Mouse (Mus musculus): ENCODE measurements around the gene Hnf4a. TPM values are rescaled to one million over a fixed set of nuclear protein-coding genes. Genes with fewer than 3 reads are reported as not detected.
A peak's percentile ranks its signal among the peaks of the same experiment; 100 is the strongest.

Gene Hnf4a
- polyA plus RNA-seq, 1 experiment from 2014 or later, result 90.5 TPM

DNA sequence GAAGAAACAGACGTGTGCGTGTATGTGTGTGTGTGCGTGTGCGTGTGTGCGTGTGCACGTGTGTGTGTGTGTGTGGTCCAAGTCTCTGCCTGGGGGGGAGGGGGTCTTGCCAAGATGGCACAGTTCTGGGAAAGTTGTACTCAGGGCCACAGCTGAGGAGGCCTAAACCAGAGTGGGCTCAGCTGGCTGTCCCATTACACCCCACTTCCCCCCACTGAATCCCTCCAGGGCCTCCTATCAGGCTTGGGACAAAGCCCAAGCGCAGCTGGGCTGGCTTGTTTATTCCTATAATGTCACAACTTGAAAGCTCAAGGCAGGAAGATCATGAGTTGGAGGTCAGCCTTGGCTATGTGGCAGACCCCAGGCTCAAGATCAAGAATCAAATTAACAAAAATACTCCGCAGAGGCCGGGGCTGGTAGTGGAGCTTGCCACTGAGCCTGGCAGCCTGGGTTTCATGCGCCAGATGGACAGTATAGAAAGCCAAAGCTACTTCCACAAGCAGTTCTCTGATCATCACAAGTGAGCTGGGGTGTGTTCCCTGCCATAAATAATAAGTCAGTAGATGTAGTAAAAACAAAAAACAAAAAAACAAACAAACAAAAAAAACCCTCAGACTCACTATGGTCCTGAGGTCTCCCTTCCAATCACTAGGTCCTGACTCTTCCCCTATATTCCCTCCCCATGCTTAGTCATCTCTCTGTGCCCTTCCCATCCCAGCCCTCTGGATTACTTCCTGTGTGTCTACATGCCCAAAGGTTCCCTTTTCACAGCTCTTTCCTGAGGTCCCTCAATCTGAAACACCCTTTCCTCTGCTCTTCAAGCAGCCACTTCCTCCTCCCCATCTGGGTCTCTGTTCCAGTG is 76.8 kb downstream of the Hnf4a start:
- ATAC-seq (replicated peaks; ENCODE audit: low FRiP score, low TSS enrichment, low read depth) (no peak), DNase-seq (ENCODE audit: low spot score) (no peak)
- H3K27me3 ChIP-seq (replicated peaks; ENCODE audit: control insufficient read depth, insufficient read depth, low read length), result no peaks in the 10 kb centered on the region
- no peak overlapping the region for H3K4me2 ChIP-seq (ENCODE audit: low read length)
- no peak overlapping the region for H3K27ac ChIP-seq (ENCODE audit: low read depth)
- H3K36me3 ChIP-seq (ENCODE audit: control insufficient read depth, insufficient read depth, low read length), result no peaks in the 10 kb centered on the region
- H3K9me3 ChIP-seq (ENCODE audit: control insufficient read depth, low read length), result no peaks in the 10 kb centered on the region
- no peak overlapping the region for H3K4me3 ChIP-seq (ENCODE audit: low read depth, low read length)
- H3K4me1 ChIP-seq (replicated peaks; ENCODE audit: control insufficient read depth, insufficient read depth, low read length), result no peaks in the 10 kb centered on the region
- 92% methylated on average over 10 of the region's 10 CpGs for WGBS
- no peak overlapping the region for H3K9ac ChIP-seq (ENCODE audit: low read length)

GRCm38 (mm10) chr2:163584088-163584426 is 77.4 kb downstream of the Hnf4a start:
- H3K27me3 ChIP-seq (replicated peaks; ENCODE audit: control insufficient read depth, insufficient read depth, low read length), result no peaks in the 10 kb centered on the region
- no peak for DNase-seq (ENCODE audit: low spot score)
- ATAC-seq (replicated peaks; ENCODE audit: low FRiP score, low TSS enrichment, low read depth), result no peak
- no peak overlapping the region for H3K9ac ChIP-seq (ENCODE audit: low read length)
- no peaks in the 10 kb centered on the region for H3K4me1 ChIP-seq (replicated peaks; ENCODE audit: control insufficient read depth, insufficient read depth, low read length)
- no peak overlapping the region for H3K4me3 ChIP-seq (ENCODE audit: low read depth, low read length)
- no peak overlapping the region for H3K4me2 ChIP-seq (ENCODE audit: low read length)
- H3K27ac ChIP-seq (ENCODE audit: low read depth), result no peak overlapping the region
- H3K9me3 ChIP-seq (ENCODE audit: control insufficient read depth, low read length), result no peaks in the 10 kb centered on the region
- H3K36me3 ChIP-seq (ENCODE audit: control insufficient read depth, insufficient read depth, low read length), result no peaks in the 10 kb centered on the region
- WGBS, result 83% methylated on average over 10 of the region's 10 CpGs

- no peak overlapping the region for H3K4me3 ChIP-seq (ENCODE audit: low read depth, low read length)
- H3K9ac ChIP-seq (ENCODE audit: low read length), result no peak overlapping the region
- ATAC-seq (replicated peaks; ENCODE audit: low FRiP score, low TSS enrichment, low read depth) (no peak), DNase-seq (ENCODE audit: low spot score) (peak; percentile 78)
- no peaks in the 10 kb centered on the region for H3K36me3 ChIP-seq (ENCODE audit: control insufficient read depth, insufficient read depth, low read length)
- no peaks in the 10 kb centered on the region for H3K4me1 ChIP-seq (replicated peaks; ENCODE audit: control insufficient read depth, insufficient read depth, low read length)
- H3K27me3 ChIP-seq (replicated peaks; ENCODE audit: control insufficient read depth, insufficient read depth, low read length), result no peaks in the 10 kb centered on the region
- 39% methylated on average over 19 of the region's 19 CpGs for WGBS
- no peaks in the 10 kb centered on the region for H3K9me3 ChIP-seq (ENCODE audit: control insufficient read depth, low read length)
- H3K27ac ChIP-seq (ENCODE audit: low read depth), result no peak overlapping the region
- H3K4me2 ChIP-seq (ENCODE audit: low read length), result no peak overlapping the region
These were observed 80.0 kb downstream of the Hnf4a start for GRCm38 (mm10) chr2:163586384-163587261.

GRCm38 (mm10) chr2:163587506-163587905 is 80.9 kb downstream of the Hnf4a start:
- Histone ChIP-seq H3K9ac (ENCODE audit: low read length) (no peak overlapping the region), H3K27me3 (replicated peaks; ENCODE audit: control insufficient read depth, insufficient read depth, low read length) (no peaks in the 10 kb centered on the region), H3K4me2 (ENCODE audit: low read length) (no peak overlapping the region), H3K27ac (ENCODE audit: low read depth) (no peak overlapping the region), H3K9me3 (ENCODE audit: control insufficient read depth, low read length) (no peaks in the 10 kb centered on the region), H3K4me1 (replicated peaks; ENCODE audit: control insufficient read depth, insufficient read depth, low read length) (no peaks in the 10 kb centered on the region), H3K4me3 (ENCODE audit: low read depth, low read length) (no peak overlapping the region), H3K36me3 (ENCODE audit: control insufficient read depth, insufficient read depth, low read length) (no peaks in the 10 kb centered on the region)
- DNase-seq (ENCODE audit: low spot score), result no peak
- 65% methylated on average over 5 of the region's 5 CpGs for WGBS
- no peak for ATAC-seq (replicated peaks; ENCODE audit: low FRiP score, low TSS enrichment, low read depth)

- 50% methylated on average over 12 of the region's 12 CpGs for WGBS
- ATAC-seq (replicated peaks; ENCODE audit: low FRiP score, low TSS enrichment, low read depth), result no peak
- DNase-seq (ENCODE audit: low spot score), result no peak
- Histone ChIP-seq H3K36me3 (ENCODE audit: control insufficient read depth, insufficient read depth, low read length) (no peaks in the 10 kb centered on the region), H3K9ac (ENCODE audit: low read length) (no peak overlapping the region), H3K9me3 (ENCODE audit: control insufficient read depth, low read length) (no peaks in the 10 kb centered on the region), H3K27me3 (replicated peaks; ENCODE audit: control insufficient read depth, insufficient read depth, low read length) (no peaks in the 10 kb centered on the region), H3K4me3 (ENCODE audit: low read depth, low read length) (no peak overlapping the region), H3K4me2 (ENCODE audit: low read length) (no peak overlapping the region), H3K27ac (ENCODE audit: low read depth) (no peak overlapping the region), H3K4me1 (replicated peaks; ENCODE audit: control insufficient read depth, insufficient read depth, low read length) (peaks cover 15% of the 10 kb centered on the region; the same call in 1 of the 2 replicates)
These were observed 83.6 kb downstream of the Hnf4a start for GRCm38 (mm10) chr2:163590211-163590610.

GRCm38 (mm10) chr2:163590996-163591395 is 84.4 kb downstream of the Hnf4a start:
- Histone ChIP-seq H3K27ac (ENCODE audit: low read depth) (no peak overlapping the region), H3K4me3 (ENCODE audit: low read depth, low read length) (no peak overlapping the region), H3K27me3 (replicated peaks; ENCODE audit: control insufficient read depth, insufficient read depth, low read length) (no peaks in the 10 kb centered on the region), H3K4me2 (ENCODE audit: low read length) (no peak overlapping the region), H3K9ac (ENCODE audit: low read length) (no peak overlapping the region), H3K9me3 (ENCODE audit: control insufficient read depth, low read length) (no peaks in the 10 kb centered on the region), H3K36me3 (ENCODE audit: control insufficient read depth, insufficient read depth, low read length) (no peaks in the 10 kb centered on the region), H3K4me1 (replicated peaks; ENCODE audit: control insufficient read depth, insufficient read depth, low read length) (peaks cover 19% of the 10 kb centered on the region)
- 78% methylated on average over 5 of the region's 5 CpGs for WGBS
- ATAC-seq (replicated peaks; ENCODE audit: low FRiP score, low TSS enrichment, low read depth), result no peak
- no peak for DNase-seq (ENCODE audit: low spot score)

DNA sequence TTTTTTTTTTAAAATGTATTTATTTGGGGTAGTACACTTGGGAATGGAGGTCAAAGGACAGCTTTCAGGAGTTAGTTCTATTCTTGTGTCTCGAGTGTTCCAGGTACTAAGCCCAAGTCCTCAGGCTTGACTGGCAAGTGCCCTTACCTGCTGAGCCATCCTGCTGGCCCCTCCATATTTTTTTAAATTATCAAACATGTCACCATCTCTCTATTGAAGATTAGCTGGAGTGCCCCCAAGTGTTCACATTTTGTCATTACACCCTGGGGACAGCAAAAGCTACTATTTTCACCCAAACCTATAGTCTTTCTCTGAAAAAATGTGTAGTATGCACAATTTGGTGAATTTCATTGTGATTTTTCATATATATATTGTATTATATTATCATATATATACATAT is 85.5 kb downstream of the Hnf4a start:
- Histone ChIP-seq H3K36me3 (ENCODE audit: control insufficient read depth, insufficient read depth, low read length) (no peaks in the 10 kb centered on the region), H3K9me3 (ENCODE audit: control insufficient read depth, low read length) (no peaks in the 10 kb centered on the region), H3K4me3 (ENCODE audit: low read depth, low read length) (no peak overlapping the region), H3K4me2 (ENCODE audit: low read length) (no peak overlapping the region), H3K27me3 (replicated peaks; ENCODE audit: control insufficient read depth, insufficient read depth, low read length) (no peaks in the 10 kb centered on the region), H3K4me1 (replicated peaks; ENCODE audit: control insufficient read depth, insufficient read depth, low read length) (peaks cover 28% of the 10 kb centered on the region), H3K9ac (ENCODE audit: low read length) (no peak overlapping the region), H3K27ac (ENCODE audit: low read depth) (no peak overlapping the region)
- DNase-seq (ENCODE audit: low spot score), result no peak
- WGBS, result 79% methylated on average over 1 of the region's 1 CpGs
- ATAC-seq (replicated peaks; ENCODE audit: low FRiP score, low TSS enrichment, low read depth), result no peak

DNA sequence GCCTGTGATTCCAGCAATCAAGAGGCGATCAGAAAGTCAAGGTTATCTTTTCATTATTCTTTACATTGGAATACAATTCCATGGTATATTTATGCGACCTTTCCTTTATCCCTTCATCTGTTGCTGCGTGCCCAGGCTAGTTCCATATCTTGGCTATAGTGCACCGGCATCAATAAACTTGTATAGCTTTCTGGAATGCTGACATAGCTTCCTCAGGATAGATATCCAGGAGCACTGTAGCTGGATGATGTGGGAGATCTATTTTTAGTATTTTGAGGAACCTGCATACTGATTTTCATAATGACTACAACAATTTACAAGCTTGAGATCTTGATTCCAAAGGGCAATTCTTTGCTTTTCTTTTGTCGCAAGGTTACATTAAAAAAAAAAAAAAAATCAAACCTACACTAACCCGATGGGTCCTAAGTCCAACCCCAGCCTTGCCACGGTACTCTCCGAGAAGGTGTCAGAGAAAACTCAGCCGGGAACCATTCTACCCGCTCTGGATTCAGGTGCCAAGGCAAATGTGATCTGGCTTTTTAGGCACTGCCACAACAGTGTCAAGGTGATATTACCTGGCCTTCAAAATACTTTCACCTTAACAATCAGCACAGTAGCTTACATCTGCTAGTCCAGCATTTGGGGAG is 87.2 kb downstream of the Hnf4a start:
- H3K4me1 ChIP-seq (replicated peaks; ENCODE audit: control insufficient read depth, insufficient read depth, low read length), result peaks cover 28% of the 10 kb centered on the region
- no peak overlapping the region for H3K4me3 ChIP-seq (ENCODE audit: low read depth, low read length)
- H3K36me3 ChIP-seq (ENCODE audit: control insufficient read depth, insufficient read depth, low read length), result no peaks in the 10 kb centered on the region
- DNase-seq (ENCODE audit: low spot score) (no peak), ATAC-seq (replicated peaks; ENCODE audit: low FRiP score, low TSS enrichment, low read depth) (no peak)
- no peak overlapping the region for H3K4me2 ChIP-seq (ENCODE audit: low read length)
- 85% methylated on average over 10 of the region's 10 CpGs for WGBS
- H3K9me3 ChIP-seq (ENCODE audit: control insufficient read depth, low read length), result no peaks in the 10 kb centered on the region
- H3K27ac ChIP-seq (ENCODE audit: low read depth), result no peak overlapping the region
- no peaks in the 10 kb centered on the region for H3K27me3 ChIP-seq (replicated peaks; ENCODE audit: control insufficient read depth, insufficient read depth, low read length)
- H3K9ac ChIP-seq (ENCODE audit: low read length), result no peak overlapping the region

Measured in intestine, embryonic 14.5 days (tissue).